Mouse (Mus musculus) forebrain, embryonic 11.5 days (tissue): ENCODE measurements at regions not wholly inside any gene's neighbourhood (a gene's known extent, or its start where the extent isn't known, plus 50 kb on each side); places are given as distances from the start of the nearest gene placed in this dataset.
A peak's percentile ranks its signal among the peaks of the same experiment; 100 is the strongest.

Experiments
- ATAC-seq: fragments of 200-750 bp; cut with Nextera tagmentation; replicated peaks from 2 replicates; pipeline ENCODE4 v1.8.0; 2017; ENCODE audit warnings: moderate TSS enrichment; ENCODE audit not compliant: low FRiP score
- DNase-seq: peaks from one replicate; pipeline ENCODE4 v3.0.0-alpha.2; 2017; ENCODE audit warnings: low spot score
- H3K27ac ChIP-seq: fragments of 300-500 bp; sonication (generic); 2 replicates; pipeline ENCODE4 v1.5.1; 2014; ENCODE audit warnings: low read depth, low read length
- H3K27me3 ChIP-seq: fragments of 300-500 bp; sonication (generic); 2 replicates; pipeline ENCODE4 v1.6.1; 2014; ENCODE audit warnings: mild to moderate bottlenecking, low read length, mixed read lengths; ENCODE audit not compliant: control insufficient read depth, insufficient read depth
- H3K36me3 ChIP-seq: fragments of 300-500 bp; sonication (generic); 2 replicates; pipeline ENCODE4 v1.6.1; 2014; ENCODE audit warnings: mild to moderate bottlenecking, low read length, moderate library complexity, mixed read lengths; ENCODE audit not compliant: control insufficient read depth, insufficient read depth
- H3K4me1 ChIP-seq: fragments of 300-500 bp; sonication (generic); replicated peaks from 2 replicates; pipeline ENCODE4 v1.6.1; 2014; ENCODE audit warnings: low read length, mixed read lengths; ENCODE audit not compliant: control insufficient read depth, insufficient read depth
- H3K4me2 ChIP-seq: fragments of 300-500 bp; sonication (generic); 2 replicates; pipeline ENCODE4 v1.6.1; 2014; ENCODE audit warnings: low read depth, mild to moderate bottlenecking, low read length, moderate library complexity, mixed read lengths; ENCODE audit not compliant: severe bottlenecking
- H3K4me3 ChIP-seq: fragments of 300-500 bp; sonication (generic); 2 replicates; pipeline ENCODE4 v1.5.1; 2014; ENCODE audit warnings: low read depth, low read length
- H3K9ac ChIP-seq: fragments of 300-500 bp; sonication (generic); 2 replicates; pipeline ENCODE4 v1.6.1; 2014; ENCODE audit warnings: low read length
- H3K9me3 ChIP-seq: fragments of 300-500 bp; sonication (generic); 2 replicates; pipeline ENCODE4 v1.6.1; 2016; ENCODE audit warnings: low read length, mixed read lengths; ENCODE audit not compliant: control insufficient read depth
- WGBS: fragments of 180-500 bp; shearing (Covaris S2); extraction: QIAGEN DNeasy Blood & Tissue Kit; methylation state at CpG from one replicate; pipeline ENCODE4 v1.1.7; 2014; 5-methylcytosine and 5-hydroxymethylcytosine counted together

DNA sequence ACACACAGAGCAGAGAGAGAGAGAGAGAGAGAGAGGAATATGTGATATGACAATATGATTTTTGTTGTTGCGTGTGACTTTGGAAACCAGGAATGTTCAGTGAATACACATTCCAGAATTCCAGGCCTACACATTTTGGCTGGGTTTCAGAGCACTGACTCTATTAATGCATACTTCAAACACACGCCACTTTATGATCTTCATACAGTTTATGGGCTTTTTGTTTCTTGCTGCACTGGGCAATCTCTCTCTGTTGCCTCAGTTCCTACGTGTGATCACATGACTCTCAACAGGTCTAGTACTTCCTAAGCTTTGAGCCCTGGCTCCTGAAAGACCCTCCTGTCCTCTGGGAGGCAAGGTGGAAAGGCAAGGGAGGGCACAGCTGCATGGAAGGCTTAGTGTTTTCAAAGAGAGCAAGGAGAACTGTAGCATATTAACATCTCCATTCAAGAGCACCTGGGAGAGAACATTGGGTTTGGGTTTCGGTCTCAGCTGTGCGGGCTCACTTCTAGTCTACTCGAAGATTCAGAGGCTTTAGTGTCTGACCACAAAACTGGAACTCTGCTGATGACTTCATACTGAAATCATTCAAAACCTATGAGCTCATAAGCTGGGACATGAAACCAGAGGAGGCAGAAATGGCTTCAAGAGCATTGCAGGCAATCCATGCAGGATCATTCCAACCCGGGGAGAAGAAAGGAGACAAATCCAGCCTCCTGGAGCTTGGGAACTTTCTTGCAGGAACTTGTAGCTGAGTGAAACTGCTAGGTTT lies 87.9 kb upstream of the C1qtnf3 start:
- Histone ChIP-seq H3K27ac (no peak overlapping the region), H3K4me2 (no peak overlapping the region), H3K4me1 (no peaks in the 10 kb centered on the region), H3K4me3 (no peak overlapping the region), H3K27me3 (no peaks in the 10 kb centered on the region), H3K9me3 (no peaks in the 10 kb centered on the region), H3K9ac (no peak overlapping the region), H3K36me3 (no peaks in the 10 kb centered on the region)
- no peak for DNase-seq
- WGBS: 93% methylated on average over 7 of the region's 7 CpGs
- ATAC-seq: no peak

DNA sequence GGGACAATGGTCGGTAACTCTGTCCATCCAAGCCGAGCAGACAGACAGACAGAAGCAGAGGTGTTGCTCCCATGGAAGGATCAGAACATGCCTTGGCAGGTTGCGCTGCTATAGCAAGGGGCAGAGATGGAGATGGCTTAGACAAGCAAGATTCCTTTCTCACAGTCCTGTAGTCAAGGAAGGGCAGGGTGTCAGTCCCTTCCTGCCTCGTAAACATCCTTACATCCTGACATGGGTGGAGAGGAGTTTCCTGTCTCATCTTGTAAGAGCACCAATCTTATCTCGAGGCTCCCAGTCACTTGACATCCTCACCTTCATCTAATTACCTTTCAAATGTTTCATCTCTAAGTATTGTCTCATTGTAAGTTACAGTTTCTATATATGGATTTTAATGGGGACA lies 87.0 kb upstream of the C1qtnf3 start:
- no peaks in the 10 kb centered on the region for H3K9me3 ChIP-seq
- DNase-seq (no peak), ATAC-seq (no peak)
- no peaks in the 10 kb centered on the region for H3K4me1 ChIP-seq
- no peaks in the 10 kb centered on the region for H3K36me3 ChIP-seq
- no peaks in the 10 kb centered on the region for H3K27me3 ChIP-seq
- no peak overlapping the region for H3K4me3 ChIP-seq
- H3K4me2 ChIP-seq: no peak overlapping the region
- no peak overlapping the region for H3K9ac ChIP-seq
- no peak overlapping the region for H3K27ac ChIP-seq
- WGBS: 86% methylated on average over 5 of the region's 5 CpGs

DNA sequence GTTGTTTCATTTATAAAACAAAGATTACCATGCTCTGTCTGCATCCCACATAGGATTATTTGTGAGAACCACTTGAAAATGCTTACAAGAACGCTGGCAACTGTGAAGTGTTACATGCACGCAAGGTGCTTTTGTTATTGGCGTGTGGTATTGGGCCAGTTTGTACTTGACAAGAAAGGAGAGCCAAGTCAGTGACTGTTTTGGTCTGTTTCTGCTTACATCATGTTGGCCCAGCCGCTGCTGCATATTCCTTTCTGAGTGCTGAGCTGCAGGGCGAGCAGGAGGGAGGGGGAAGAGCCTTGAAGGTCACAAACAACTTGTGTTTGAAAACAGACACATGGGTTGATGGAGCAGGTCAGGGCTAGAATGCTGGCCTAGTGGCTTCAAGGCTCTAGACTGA lies 85.3 kb upstream of the C1qtnf3 start:
- Histone ChIP-seq H3K4me2 (no peak overlapping the region), H3K9me3 (no peaks in the 10 kb centered on the region), H3K4me1 (no peaks in the 10 kb centered on the region), H3K9ac (no peak overlapping the region), H3K4me3 (no peak overlapping the region), H3K27me3 (no peaks in the 10 kb centered on the region), H3K27ac (no peak overlapping the region), H3K36me3 (no peaks in the 10 kb centered on the region)
- ATAC-seq (no peak), DNase-seq (no peak)
- 88% methylated on average over 5 of the region's 5 CpGs for WGBS

- no peak overlapping the region for H3K27ac ChIP-seq
Observed at GRCm38 (mm10) chr15:10868115-10868514, 84.0 kb upstream of the C1qtnf3 start.

GRCm38 (mm10) chr15:10868716-10869585 lies 83.2 kb upstream of the C1qtnf3 start:
- no peak overlapping the region for H3K27ac ChIP-seq
- H3K4me3 ChIP-seq: no peak overlapping the region
- DNase-seq: no peak
- H3K9me3 ChIP-seq: no peaks in the 10 kb centered on the region
- H3K9ac ChIP-seq: no peak overlapping the region
- H3K36me3 ChIP-seq: no peaks in the 10 kb centered on the region
- 0 out of 2 replicates have a peak, but pooled peaks have one; percentile 39 for ATAC-seq
- H3K4me2 ChIP-seq: no peak overlapping the region
- H3K27me3 ChIP-seq: no peaks in the 10 kb centered on the region
- 69% methylated on average over 14 of the region's 14 CpGs for WGBS
- no peaks in the 10 kb centered on the region for H3K4me1 ChIP-seq

More at GRCm38 (mm10) chr15:10868115-10868514, 84.0 kb upstream of the C1qtnf3 start:
- no peak overlapping the region for H3K4me3 ChIP-seq
- H3K27me3 ChIP-seq: no peaks in the 10 kb centered on the region
- WGBS: 94% methylated on average over 7 of the region's 7 CpGs
- no peaks in the 10 kb centered on the region for H3K36me3 ChIP-seq
- no peak for ATAC-seq
- H3K9me3 ChIP-seq: no peaks in the 10 kb centered on the region
- no peaks in the 10 kb centered on the region for H3K4me1 ChIP-seq
- no peak for DNase-seq
- H3K4me2 ChIP-seq: no peak overlapping the region
- H3K9ac ChIP-seq: no peak overlapping the region

DNA sequence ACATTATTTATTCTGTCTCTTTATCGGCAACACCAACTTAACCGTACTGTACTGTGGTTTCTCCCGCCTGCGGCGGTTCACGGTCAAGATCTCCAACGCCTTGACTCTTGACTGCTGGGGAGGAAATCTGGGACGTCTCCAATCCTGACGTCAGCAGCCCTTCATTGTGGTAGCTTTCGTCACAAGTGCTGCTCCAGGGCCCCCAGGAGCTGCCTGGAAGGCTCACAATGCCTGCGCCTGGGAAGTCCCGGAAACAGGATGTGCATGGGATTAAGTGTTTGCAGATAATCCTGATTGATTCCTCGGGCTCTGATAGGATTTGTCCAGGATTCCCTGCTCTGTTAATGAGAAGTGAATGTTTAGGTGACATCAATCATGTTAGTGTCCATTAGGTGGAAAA lies 82.3 kb upstream of the C1qtnf3 start:
- ATAC-seq: no peak
- Histone ChIP-seq H3K4me1 (no peaks in the 10 kb centered on the region), H3K27me3 (no peaks in the 10 kb centered on the region), H3K9me3 (no peaks in the 10 kb centered on the region), H3K36me3 (no peaks in the 10 kb centered on the region), H3K4me2 (no peak overlapping the region), H3K4me3 (no peak overlapping the region), H3K9ac (no peak overlapping the region), H3K27ac (no peak overlapping the region)
- peak; percentile 52 for DNase-seq
- WGBS: 53% methylated on average over 13 of the region's 13 CpGs

DNA sequence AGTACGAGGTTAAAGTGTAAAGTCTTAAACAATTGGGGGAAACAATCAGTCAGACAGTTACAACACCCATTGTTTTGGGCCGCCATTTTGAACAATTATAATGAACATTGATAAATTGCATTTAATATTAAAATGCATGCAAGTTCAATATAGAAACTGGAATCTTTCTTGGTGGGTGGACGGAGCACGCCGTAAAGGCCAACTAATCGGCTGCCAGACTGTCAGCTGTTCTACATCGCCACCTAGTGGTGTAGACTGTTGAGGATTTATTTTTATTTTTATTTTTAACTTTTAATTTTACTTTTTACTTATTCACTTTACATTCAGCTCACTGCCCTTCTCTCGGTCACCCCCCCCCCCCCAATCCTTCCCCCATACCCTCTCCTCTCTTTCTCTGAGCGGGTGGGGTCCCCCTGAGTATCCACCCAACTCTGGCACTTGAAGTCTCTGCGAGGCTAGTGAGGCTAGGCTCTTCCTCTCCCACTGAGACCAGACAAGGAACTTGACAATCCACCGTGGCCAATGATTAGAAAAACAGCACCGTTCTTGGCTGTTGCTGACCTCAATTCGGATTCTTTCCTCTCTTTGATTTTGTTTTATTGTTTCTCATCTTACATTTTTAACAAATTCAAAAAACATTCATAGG lies 79.7 kb upstream of the C1qtnf3 start:
- ATAC-seq: peak; percentile 59; the same call in 1 of the 2 replicates
- Histone ChIP-seq H3K9ac (no peak overlapping the region), H3K4me2 (no peak overlapping the region), H3K4me1 (no peaks in the 10 kb centered on the region), H3K36me3 (no peaks in the 10 kb centered on the region), H3K27ac (no peak overlapping the region), H3K27me3 (no peaks in the 10 kb centered on the region), H3K4me3 (no peak overlapping the region), H3K9me3 (no peaks in the 10 kb centered on the region)
- DNase-seq: peak; percentile 55
- 31% methylated on average over 13 of the region's 13 CpGs for WGBS

DNA sequence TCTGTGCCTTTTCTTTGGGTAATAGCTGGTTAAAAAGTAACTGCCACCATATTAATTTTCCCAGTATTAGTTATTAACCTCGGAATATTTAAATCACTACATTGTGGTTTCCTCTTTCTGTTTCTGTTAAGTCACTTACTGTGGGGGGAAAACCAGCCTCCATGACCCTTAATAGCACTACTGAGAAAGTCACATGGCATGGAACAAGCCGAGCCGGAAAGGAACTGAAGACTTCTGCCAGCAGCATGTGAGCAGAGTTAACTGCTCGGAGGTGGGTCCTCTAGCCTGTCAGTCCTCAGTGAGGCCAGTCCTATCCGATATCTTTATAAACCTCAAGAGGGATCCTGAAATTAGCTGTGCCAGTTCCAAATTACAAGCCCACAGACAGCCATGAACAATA lies 75.8 kb upstream of the C1qtnf3 start:
- H3K4me3 ChIP-seq: no peak overlapping the region
- H3K36me3 ChIP-seq: no peaks in the 10 kb centered on the region
- 87% methylated on average over 5 of the region's 5 CpGs for WGBS
- H3K4me2 ChIP-seq: no peak overlapping the region
- H3K27ac ChIP-seq: no peak overlapping the region
- ATAC-seq: no peak
- no peak for DNase-seq
- no peak overlapping the region for H3K9ac ChIP-seq
- H3K9me3 ChIP-seq: no peaks in the 10 kb centered on the region
- H3K4me1 ChIP-seq: no peaks in the 10 kb centered on the region
- H3K27me3 ChIP-seq: no peaks in the 10 kb centered on the region
